Mouse (Mus musculus) cortical plate, adult 2 months (tissue): ENCODE measurements at regions not wholly inside any gene's neighbourhood (a gene's known extent, or its start where the extent isn't known, plus 50 kb on each side); places are given as distances from the start of the nearest gene placed in this dataset.

Experiments
- CTCF ChIP-seq: fragments of 200-500 bp; IDR thresholded peaks from 2 replicates; pipeline ENCODE4 v1.5.1; 2011; ENCODE audit warnings: mild to moderate bottlenecking, control low read depth, low read length; ENCODE audit not compliant: insufficient read depth; ENCODE audit errors: extremely low read depth
- POLR2A ChIP-seq: fragments of 200-500 bp; IDR thresholded peaks from 2 replicates; pipeline ENCODE4 v1.6.1; 2011; ENCODE audit warnings: mild to moderate bottlenecking, low read length, control low read depth; ENCODE audit not compliant: insufficient read depth; ENCODE audit errors: extremely low read depth

DNA sequence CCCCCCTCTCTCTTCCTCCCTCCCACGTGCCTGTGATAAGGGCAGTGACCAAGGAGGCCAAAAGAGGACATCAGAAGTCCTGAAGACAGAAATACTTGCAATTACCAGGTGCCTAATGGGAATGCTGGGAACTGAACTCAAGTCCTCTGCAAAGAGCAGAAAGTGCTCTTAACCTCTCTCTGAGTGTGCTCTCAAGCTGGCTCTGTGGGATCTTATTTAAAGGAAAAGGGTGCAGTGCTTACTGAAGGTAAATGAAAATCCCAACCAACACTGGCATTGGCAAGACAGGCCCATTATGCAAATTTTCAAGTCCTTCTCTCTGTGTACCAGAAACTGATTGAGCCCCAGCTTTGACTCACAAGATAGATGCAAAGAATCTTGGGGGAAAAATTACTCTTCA, 555.6 kb downstream of the Synb start:
- TF ChIP-seq POLR2A (no peak), CTCF (no peak)
